Mouse (Mus musculus): Measurements from ENCODE around the gene Fkbp15. TPM values are rescaled to one million over a fixed set of nuclear protein-coding genes. Genes with fewer than 3 reads are reported as not detected.

Fkbp15 gene
- total RNA-seq, 4 experiments from 2014 or later = 18.1 to 22.2 (median 20.3) TPM

DNA sequence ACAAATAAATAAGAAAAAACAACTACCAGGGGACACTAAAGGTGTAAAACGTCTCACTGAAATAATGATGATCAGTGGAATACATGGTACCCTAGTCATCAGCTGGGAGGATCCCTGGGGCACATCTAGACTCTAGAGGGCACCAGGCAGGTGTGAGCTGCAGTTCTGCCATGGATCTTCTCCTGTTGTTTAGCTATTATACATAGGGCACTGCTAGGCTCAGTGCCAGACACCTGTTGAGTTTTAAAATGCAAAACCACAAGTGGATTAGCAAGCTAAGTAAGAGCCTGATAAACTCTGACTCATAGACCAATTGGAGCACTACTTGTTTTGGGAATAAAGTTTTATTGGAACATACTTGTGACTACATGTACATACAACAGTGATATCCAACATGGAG is 42.1 kb downstream of the Fkbp15 start:
- no peak for DNase-seq (ENCODE audit: low spot score)

DNA sequence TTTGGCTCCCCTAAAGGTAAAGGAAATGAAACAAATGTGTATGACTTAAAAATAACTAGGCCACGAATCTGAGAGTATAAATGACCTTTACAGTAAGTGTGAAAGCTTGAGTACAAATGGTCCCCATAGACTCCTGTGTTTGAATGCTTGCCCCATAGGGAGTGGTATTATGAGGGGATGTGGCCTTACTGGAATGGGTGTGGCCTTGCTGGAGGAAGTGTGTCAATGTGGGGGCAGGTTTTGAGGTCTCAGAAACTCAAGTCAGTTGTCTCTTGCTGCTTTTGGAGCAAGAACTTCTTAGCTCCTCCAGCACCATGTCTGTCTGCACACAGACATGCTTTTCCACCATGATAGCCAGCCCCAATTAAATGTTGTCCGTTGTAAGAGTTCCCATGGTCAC is 43.9 kb downstream of the Fkbp15 start:
- no peak for DNase-seq (ENCODE audit: low spot score)

DNA sequence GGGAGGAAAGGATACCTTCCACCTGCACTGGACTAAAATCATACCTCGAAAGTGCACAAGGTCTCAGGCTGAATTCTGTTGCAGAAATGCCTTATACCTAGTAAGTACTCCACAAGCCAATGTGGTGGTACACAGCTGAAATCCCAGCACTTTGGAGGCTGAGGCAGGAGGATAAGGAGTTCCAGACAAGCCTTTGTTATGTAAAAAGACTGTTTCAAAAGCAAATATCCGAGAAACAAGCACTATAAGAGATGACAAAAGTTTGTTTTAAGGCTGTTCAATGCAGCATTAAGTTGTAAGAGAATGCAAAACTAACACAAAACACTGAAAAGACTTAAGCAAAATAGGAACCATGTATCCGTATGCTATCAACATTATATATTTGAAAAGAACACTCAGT is 45.8 kb downstream of the Fkbp15 start:
- DNase-seq (ENCODE audit: low spot score) = no peak

DNA sequence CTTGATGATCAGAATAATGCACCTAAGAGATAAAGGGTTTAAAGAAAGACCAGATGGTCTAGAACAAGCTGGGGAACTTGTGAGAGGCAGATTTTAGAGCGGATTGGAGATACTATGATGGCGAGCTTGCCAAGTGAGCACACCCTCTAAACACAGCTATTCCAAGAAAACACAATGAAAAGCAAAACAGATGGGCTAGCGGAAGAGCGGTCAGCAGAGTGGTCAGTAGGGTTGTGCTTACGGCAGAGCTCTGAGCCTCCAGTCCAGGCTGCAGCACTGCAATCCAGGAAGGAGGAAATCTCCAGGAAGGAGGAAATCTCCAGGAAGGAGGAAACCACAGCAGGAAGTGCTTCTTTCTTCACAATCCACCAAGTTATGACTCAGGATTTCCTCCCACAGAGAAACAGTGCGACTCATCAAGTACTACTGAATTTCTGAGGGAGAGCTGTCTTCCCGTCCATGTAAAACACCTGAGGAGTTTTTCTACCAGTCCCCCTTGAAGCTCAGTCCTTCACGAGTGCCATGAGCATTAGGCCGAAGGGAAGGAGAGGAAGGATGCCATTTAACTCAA is 46.6 kb downstream of the Fkbp15 start:
- no peak for DNase-seq (ENCODE audit: low spot score)

DNA sequence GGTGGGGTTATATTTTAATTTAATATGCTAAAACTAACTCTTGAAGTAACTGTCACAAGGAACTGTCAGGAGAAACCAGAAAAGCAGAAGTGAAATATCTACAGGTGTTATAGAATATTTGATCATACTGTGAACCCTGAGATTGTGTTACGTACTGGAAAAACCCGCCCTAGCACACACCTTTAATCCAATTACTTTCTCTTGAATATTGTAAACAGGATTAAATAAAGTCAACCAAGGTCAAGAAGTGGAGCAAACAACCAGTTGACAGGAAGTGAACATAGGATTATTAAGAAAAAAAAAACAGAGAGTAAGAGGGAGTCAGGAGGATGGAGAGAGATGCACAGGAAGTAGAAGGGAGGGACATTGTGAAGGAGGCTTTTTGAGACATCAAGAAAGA is 47.5 kb downstream of the Fkbp15 start:
- DNase-seq (ENCODE audit: low spot score) = no peak

DNA sequence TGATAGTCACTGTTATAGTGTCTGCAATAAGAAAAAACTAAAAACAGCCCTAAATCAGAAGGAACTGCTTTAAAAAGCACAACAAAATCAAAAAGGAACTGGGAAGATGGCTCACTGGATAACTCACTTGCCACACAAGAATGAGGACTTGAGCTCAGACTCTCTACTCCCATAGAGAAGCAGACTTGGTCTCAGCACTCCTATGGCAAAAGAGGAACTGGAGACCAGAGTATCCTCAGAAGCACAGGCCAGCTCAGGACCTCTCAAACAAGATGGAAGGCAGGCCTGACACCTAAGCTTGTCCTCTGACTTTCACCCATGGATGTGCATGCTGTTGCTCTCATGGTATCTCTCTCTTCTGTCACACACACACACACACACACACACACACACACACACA is 51.9 kb downstream of the Fkbp15 start:
- DNase-seq (ENCODE audit: low spot score) = no peak

DNA sequence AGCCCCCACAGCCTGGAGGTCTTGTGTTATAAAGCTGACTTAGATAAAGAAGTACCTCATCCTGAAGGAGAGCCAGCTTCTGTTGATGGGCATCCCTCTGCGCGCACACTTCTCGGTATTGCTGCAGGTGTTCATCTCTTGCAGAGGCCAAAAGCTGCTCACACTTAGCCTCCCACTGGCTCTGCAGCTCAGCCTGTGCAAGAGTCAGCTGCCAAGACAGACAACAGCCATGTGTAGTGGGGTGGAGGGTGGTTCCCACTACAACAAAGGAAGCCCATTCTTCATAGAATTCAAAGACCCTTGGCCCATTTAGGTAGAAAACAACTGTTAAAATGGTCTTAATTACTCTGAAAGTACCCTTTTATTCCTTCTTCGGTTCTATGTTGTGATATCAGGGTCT is 53.5 kb downstream of the Fkbp15 start:
- DNase-seq (ENCODE audit: low spot score) = no peak

DNA sequence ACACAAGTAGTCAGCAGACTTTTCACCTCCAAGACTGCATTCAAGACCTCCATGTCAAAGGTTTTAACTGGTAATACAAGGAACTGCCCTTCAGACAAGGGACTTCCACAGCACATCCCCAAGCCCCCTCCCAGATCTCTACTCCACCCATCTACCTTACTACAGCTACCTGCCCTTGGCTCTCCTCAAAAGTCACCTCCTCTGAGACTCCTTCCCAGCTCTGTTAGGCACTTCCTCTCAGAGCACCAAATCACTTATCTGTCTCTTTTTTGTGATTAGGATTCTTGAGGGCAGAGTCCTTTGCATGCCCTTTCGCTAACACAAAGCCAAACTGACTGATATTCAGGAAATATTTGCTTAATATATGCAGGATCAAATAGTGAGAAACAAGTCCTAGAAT is 54.0 kb downstream of the Fkbp15 start:
- DNase-seq (ENCODE audit: low spot score) = no peak

DNA sequence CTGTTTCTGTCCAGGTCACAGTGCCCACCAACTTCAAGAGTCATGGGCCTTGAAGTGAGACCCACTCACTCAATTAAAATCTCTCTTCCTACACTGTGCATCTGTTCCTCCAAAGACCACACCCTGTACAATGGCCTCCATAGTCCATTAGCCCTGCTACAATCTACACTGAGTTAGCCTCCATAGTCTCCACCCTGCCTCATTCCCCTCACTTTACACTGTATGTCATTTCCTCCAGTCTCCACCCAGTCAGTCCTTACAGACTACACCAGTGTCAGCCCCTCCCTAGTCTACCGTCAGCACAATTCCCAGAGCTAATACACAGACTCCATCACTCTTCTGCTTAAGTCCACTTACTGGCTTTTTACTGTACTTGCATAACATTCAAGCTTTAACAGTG is 57.1 kb downstream of the Fkbp15 start:
- DNase-seq (ENCODE audit: low spot score) = no peak

DNA sequence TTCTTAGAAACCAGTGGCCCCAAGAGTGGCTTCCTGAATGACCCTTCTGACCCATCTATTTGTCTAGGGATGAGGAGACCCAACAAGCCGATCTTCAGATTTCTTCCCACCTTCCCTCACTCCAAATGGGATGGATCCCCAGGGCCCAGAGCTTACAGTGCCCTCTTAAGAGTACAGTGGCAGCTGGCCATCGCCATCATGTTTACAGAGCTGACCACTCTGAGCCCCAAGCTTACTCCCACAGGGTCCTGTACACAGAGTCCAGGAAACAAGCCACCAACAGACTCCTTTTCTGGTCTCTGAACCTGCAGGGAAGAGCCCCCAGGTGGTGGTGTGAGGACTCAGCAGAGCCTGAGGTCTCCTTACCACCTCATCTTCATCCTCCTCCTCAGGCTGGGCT is 57.6 kb downstream of the Fkbp15 start:
- no peak for DNase-seq (ENCODE audit: low spot score)

DNA sequence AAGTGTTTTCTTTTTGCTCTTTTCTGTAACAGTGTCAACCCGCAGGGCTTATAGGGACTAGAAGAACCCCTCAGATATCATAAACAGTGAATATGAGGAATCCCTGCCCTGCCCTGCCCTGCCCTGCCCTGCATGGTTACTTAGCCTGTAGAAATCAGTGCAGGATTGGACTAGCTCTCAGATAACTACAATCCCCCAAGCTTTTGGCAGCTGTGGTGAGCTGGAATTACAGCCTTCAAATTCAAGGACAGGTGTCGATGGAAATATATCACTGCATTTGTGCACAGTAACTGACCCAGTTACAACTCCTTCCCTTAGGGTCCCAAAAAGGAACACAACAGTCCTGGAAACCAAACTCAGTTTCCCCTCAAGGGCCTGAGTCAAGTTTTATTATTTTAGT is 60.3 kb downstream of the Fkbp15 start:
- no peak for DNase-seq (ENCODE audit: low spot score)

DNA sequence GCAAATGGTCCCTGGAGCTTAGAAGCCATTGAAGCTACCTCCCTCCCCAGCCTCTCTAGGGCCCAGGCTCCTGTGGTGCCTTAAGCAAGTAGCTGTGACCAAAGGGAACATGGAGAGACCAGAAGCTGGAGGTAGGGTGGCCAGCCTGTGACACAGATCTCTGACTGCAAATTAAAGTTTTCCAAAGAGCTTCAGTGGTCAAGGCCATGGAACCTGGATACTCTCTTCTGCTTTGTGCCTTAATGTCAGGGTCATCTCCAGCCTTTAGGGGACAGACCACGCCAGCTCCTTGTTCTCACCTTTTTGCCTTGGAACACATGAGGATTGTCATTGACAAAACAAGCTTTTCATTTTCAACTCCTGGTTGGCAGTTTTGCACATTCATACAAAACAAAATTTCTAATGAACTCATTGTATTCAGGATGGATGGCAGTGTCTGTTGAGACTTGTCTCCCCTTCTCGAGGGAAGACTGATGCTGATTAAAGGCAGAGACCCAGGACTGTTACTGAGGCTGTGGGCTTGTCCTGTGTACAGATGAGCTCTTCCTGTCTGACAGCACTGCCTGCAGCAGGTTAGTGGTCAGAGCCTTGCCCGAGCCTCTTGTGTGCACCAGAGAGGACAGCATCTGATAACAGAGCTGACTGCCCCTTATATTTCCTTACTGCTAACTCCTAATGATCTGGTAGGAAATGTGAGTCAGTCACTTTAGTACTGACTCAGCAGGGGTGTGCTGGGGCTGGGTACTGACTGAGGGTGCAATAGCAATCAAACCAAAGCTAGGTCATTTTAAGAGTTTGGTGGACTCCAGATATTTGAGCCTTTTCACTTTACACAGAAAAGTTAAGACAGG is 62.8 kb downstream of the Fkbp15 start:
- no peak for DNase-seq (ENCODE audit: low spot score)

DNA sequence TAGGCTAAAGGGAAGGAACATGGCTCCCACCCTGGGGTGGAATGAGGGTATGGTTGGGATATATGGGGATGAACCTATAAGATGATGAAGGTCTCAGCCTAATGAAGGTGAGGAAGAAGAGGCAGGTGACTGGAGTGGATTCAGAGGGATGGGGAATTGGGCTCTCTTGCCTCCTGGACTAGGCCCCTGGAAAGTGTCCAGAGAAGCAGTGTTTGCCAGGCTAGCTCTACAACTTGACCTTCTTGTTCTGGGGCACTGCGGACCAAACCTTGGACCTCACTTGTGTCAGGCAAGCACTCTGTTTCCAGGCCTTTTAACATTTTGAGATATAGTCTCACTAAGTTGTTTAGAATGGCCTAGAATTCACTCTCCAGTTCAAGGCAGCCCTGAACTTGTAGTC is 65.6 kb downstream of the Fkbp15 start:
- no peak for DNase-seq (ENCODE audit: low spot score)

DNA sequence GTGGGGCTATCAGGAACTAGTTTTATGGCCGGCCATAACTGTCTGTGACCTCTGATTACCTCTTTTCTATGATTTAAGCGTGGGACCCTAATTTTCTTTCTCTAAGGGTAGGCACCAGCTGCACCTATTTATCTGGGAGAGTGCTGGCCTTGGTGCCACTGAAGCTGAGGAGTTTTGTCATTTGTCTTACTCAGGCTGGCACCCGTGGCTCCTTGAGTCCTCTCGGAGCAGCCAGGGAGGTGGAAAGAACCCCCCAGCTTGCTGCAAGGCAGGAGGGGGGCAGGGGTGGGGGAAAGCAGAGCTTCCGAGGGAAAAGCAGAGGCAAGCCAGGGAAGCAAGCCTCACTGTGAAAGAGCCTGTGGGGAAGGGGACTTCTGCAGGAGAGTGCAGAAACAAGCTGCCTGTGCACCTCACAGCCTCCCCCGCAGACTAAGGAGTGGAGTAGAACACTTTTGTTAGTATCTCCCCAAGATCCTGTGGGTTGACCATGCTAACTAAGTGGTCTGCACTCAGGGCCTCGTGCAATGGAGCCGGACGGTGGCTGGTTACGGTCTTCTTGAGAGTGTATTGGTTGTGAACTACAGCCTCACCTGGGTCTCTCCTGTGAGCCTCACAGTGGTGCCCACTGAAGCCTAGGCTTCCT is 67.0 kb downstream of the Fkbp15 start:
- DNase-seq (ENCODE audit: low spot score) = no peak

DNA sequence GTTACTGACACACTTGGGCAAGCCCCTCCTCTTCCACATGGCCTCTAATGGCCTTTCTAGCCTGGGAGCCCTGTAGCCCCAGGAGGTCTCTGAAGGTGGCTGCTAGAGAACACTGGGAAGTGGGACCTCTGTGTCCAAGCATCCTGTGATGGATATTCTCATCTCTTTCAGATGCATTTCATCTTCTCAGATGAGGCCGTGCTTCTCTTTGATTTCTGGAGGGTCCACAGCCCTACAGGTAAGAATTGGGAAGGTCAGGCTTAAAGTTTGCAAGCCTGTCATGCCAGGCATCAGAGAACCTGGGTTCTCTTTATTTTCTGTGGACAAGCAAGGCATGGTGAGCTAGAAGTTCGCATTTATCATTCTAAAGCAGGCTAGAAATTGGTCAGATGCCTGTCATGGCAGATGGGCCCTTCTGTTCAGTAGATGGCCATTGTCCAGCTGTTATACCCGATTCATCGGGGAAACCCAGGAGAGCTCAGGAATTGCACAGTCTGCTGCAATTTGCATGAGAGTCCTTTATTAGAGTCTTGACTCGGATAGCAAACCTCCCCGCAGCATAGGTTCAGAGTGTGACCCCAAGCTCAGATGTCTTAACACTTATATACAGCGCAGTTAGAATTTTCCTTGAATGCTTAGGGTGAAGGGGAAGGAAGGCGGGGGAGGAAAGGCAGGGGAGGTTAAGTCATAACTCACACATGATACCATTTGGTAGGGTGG is 67.7 kb downstream of the Fkbp15 start:
- no peak for DNase-seq (ENCODE audit: low spot score)

DNA sequence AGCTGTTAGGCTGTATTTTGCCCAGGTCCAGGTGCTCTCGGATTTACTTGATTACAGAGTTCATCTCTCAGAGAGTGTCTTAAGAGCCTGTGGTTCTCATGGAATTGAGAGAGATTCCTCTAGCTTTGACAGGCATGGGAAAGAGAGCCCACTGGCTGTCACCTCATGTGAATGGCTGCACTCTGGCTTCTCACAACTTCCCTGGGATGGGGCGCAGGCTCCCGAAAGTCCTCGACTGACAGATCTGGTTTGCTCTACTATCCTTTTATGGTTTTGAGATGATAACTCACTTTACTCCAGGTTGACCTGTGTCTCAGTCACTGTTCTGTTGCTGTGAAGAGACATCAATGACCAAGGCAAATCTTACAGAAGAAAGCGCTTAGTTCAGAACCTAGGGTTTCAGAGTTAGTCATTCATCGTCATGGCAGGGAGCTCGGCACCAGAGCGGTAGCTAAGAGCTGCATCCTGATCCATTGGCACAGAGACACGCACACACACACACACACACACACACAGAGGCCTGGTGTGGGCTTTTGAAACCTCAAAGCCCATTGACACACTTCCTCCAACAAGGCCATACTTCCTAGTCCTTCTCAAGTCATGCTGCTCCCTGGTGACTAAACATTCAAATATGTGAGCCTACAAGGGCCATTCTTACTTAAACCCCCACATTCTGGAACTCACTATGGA is 69.4 kb downstream of the Fkbp15 start:
- DNase-seq (ENCODE audit: low spot score) = no peak

DNA sequence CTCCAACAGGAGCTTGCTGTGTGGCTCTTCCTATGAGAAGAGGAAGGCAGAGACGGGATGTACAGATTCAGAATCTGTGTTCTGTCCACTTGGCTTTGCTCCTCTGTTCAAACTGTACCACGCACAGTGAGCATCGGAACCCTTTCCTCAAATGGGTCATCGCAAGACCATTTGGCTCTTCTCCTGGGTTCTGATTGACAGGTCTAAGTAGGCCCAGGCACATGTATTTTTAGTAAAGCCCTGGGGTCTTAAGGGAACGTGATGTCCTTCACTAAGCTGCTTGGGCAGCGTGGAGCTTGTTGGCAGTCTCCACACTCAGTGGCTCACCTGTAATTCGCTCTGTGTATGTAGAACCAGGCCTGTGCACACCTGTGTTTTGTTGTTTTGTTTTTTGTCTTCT is 71.1 kb downstream of the Fkbp15 start:
- DNase-seq (ENCODE audit: low spot score) = peak; percentile 42

DNA sequence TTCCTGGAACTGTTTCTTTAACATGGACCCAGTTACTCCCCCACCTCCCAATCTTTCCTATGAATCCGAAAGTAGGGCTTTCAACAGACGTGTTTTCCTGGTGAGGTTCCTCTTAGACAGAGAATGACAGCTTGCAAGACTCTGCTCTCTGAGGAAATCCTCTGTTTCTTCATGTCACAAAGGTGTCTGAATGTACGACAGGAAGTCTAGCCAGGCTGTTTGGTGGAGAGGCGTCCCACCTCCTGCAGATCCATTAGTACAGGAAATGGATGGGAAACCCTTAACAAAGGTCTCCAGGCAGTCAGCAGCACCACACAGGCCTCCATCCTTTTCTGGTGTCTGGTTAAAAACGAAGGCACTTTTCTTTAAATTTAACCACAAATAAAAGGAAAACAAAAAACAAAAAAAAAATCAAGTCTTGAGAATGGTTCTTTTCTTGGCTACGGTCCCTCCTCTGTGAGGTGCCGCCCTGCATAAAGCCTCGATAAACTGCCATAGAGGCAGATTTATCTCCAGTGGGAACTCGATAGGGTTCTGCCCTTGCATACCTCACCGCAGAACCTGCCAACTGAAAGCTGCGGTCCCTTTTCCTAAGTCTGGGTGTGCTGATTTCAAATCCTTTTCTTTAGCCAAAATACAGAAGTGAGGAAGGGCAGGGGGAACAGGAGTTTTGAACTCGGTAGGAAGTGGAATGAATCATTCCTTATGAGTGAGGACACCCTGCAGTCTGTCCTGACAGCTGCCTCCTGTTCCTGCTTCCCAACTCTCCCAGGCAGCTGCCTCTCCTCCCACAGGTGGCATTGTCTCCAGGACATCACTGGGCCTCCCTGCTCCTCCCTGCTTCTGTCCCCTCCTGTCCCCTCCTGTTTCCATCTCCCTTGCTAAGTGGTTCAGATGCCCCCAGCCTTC is 73.1 kb downstream of the Fkbp15 start:
- peak; percentile 44 for DNase-seq (ENCODE audit: low spot score)

DNA sequence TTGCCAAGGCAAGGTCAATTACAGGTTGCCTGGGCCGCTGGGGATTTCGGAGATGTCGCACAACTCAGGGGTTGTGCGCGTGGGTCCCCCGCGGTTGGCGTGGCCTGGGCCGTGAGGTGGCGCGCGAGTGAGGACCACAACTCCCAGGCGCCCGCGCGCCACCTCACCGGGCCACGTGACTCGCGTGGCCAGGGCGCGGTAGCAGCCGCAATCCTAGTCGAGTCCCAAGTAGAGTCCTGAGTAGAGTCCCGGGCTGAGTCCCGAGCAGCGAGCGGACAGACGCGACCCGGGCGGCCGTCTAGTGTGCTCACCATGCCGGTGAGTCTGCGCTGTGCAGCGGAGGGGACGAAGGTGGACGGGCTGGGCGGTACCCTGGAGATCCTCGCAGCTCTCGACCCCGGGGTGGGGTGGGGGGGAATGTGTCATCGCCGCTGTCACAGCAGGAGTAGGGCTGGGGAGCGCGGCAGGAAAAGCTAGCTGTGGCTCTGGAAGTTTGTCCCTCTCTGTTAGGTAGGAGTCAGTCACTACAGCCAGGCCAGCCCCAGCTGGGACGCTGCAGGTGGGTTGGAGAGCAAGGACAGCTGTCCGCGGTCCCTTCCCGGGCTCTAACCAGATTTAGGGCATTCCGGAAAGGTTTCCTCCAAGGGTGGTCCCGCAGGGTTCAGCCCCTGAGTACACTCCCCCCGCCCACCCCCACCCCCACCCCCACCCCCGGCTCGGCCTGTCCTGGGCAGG is 73.9 kb downstream of the Fkbp15 start:
- DNase-seq (ENCODE audit: low spot score) = peak; percentile 75

DNA sequence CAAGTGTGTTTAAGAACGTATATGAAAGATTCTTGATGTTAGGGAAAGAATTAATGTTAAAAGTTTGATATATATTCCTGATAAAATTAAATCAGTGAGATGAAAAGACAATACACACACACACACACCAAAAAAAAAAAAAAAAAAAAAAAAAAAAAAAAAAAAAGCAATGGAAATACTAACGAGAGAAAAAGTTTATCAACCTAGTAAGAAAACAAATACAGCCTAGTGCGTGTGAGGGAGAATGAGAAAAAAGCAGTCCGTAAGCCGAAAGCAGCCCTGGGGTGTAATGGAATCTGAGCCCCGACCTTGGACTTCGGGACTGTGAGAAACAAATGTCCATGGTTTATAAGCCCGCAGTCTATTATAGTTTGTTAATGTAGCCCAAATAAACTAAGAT is 74.8 kb downstream of the Fkbp15 start:
- no peak for DNase-seq (ENCODE audit: low spot score)
